Mouse (Mus musculus) liver, adult 2 months (tissue): ENCODE measurements at regions not wholly inside any gene's neighbourhood (a gene's known extent, or its start where the extent isn't known, plus 50 kb on each side); places are given as distances from the start of the nearest gene placed in this dataset.

Source experiments
- DNase-seq: peaks from one replicate; pipeline ENCODE4 v3.0.0-alpha.2; 2011; ENCODE audit warnings: low read depth, low spot score; ENCODE audit errors: extremely low read depth
- H3K27ac ChIP-seq: fragments of 200-500 bp; replicated peaks from 2 replicates; pipeline ENCODE4 v1.5.1; 2012; ENCODE audit warnings: low read depth, mild to moderate bottlenecking, control low read depth, inconsistent platforms, low read length; ENCODE audit not compliant: insufficient read depth
- H3K27me3 ChIP-seq: fragments of 200-500 bp; 2 replicates; pipeline ENCODE4 v1.6.1; 2012; ENCODE audit warnings: mild to moderate bottlenecking, moderate library complexity, low read length, inconsistent platforms; ENCODE audit not compliant: control insufficient read depth, insufficient read depth
- H3K36me3 ChIP-seq: fragments of 200-500 bp; 2 replicates; pipeline ENCODE4 v1.6.1; 2012; ENCODE audit warnings: low read length, inconsistent platforms; ENCODE audit not compliant: control insufficient read depth, insufficient read depth
- H3K4me1 ChIP-seq: fragments of 200-500 bp; 2 replicates; pipeline ENCODE4 v1.6.1; 2011; ENCODE audit warnings: low read length; ENCODE audit not compliant: control insufficient read depth, insufficient read depth
- H3K4me3 ChIP-seq: fragments of 200-500 bp; 2 replicates; pipeline ENCODE4 v1.5.1; 2011; ENCODE audit warnings: low read depth, mild to moderate bottlenecking, control low read depth, low read length, moderate library complexity; ENCODE audit not compliant: insufficient read depth
- H3K79me2 ChIP-seq: fragments of 200-500 bp; 2 replicates; pipeline ENCODE4 v1.6.1; 2012; ENCODE audit warnings: inconsistent platforms, mild to moderate bottlenecking, low read length, moderate library complexity; ENCODE audit not compliant: control insufficient read depth, insufficient read depth
- H3K9ac ChIP-seq: fragments of 200-500 bp; 2 replicates; pipeline ENCODE4 v1.6.1; 2012; ENCODE audit warnings: low read depth, mild to moderate bottlenecking, control low read depth, inconsistent platforms, low read length
- CTCF ChIP-seq: fragments of 200-500 bp; IDR thresholded peaks from 2 replicates; pipeline ENCODE4 v1.5.1; 2011; ENCODE audit warnings: low read depth, low read length, control low read depth
- POLR2A ChIP-seq: fragments of 200-500 bp; IDR thresholded peaks from 2 replicates; pipeline ENCODE4 v1.6.1; 2011; ENCODE audit warnings: low read length, control low read depth; ENCODE audit not compliant: insufficient read depth; ENCODE audit errors: extremely low read depth
- WGBS: fragments of 180-500 bp; shearing (Covaris S2); methylation state at CpG from one replicate; pipeline ENCODE4 v1.1.7; 2018; 5-methylcytosine and 5-hydroxymethylcytosine counted together

DNA sequence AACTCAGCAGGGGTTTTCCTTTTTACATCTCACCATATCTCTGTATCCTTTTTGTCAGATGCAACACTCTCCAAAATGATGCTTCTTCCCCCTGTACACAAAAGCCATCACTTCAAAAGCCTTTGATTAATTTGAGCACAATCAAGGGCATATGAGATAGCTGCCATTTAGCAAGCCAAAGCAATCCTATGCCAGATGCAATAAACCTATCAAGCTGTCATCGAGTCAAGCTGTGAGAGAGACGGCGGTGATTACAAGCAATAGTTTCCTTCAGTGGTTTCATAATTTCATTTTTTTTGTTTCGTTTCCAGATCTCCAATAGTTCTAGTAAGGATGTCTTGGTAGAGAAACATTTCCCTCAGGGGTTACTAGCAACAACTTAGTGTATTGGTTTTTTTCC lies 314.4 kb upstream of the Tenm3 start:
- Histone ChIP-seq H3K27me3 (no peaks in the 10 kb centered on the region), H3K4me1 (no peaks in the 10 kb centered on the region), H3K4me3 (no peak overlapping the region), H3K79me2 (no peaks in the 10 kb centered on the region), H3K27ac (no peak overlapping the region), H3K9ac (no peak overlapping the region), H3K36me3 (no peaks in the 10 kb centered on the region)
- TF ChIP-seq POLR2A (no peak), CTCF (no peak)
- no peak for DNase-seq
- WGBS, result 75% methylated on average over 4 of the region's 4 CpGs

DNA sequence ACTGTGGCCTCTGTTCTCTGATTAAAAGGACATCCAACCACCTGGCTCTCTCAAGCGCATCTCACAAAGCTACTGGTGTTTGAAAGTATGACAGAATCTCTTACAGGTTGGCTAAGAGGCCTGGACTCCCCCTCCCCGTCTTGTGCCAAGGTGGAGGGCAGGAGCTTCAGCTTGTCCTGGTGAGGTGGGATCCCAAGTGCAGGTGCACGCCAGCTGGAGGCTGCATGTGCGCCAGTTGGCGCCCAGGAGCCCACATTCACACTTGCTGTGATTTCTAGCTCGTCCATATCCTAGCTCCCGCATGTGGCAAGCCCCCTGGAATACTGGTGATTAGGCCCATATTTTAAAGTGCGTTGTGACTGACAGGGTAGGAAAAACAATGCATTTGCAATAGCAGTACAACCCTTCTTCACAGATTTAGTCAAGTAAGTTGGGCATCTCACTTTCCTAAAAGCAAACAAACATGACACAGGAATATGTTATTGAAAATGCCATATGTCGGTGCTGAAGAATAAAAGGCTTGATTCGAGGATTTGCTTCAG lies 292.8 kb upstream of the Tenm3 start:
- Histone ChIP-seq H3K4me1 (no peaks in the 10 kb centered on the region), H3K4me3 (no peak overlapping the region), H3K27me3 (no peaks in the 10 kb centered on the region), H3K36me3 (no peaks in the 10 kb centered on the region), H3K9ac (no peak overlapping the region), H3K79me2 (no peaks in the 10 kb centered on the region), H3K27ac (no peak overlapping the region)
- 85% methylated on average over 10 of the region's 10 CpGs for WGBS
- DNase-seq, result no peak
- TF ChIP-seq POLR2A, result no peak
- TF ChIP-seq CTCF, result no peak

GRCm38 (mm10) chr8:49109095-49109494 lies 265.3 kb upstream of the Tenm3 start:
- H3K27ac ChIP-seq, result no peak overlapping the region

DNA sequence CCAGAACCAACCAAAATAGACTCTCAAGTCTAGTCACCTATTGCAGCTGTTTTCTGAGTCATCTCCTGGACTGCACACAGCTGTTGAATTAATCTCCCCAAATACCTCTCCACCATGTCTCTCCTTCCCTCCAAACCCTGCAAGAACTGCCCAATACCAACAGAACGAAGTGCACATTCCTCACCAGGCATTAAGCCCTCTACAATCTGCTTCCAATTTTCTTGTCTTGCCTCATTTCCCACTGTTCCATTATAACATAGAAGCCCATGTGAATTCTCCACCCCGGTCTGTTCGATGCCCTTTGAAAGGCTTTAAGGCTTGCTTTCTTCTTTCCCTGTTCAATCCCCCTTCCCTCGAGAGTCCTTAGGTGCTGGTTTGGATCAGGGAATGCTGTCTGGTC lies 264.9 kb upstream of the Tenm3 start:
- no peak for DNase-seq
- H3K4me1 ChIP-seq, result no peaks in the 10 kb centered on the region
- no peaks in the 10 kb centered on the region for H3K79me2 ChIP-seq
- H3K27me3 ChIP-seq, result no peaks in the 10 kb centered on the region
- WGBS, result 82% methylated on average over 4 of the region's 4 CpGs
- H3K36me3 ChIP-seq, result no peaks in the 10 kb centered on the region
- no peak for TF ChIP-seq POLR2A
- no peak for TF ChIP-seq CTCF
- H3K27ac ChIP-seq, result no peak overlapping the region
- no peak overlapping the region for H3K9ac ChIP-seq
- no peak overlapping the region for H3K4me3 ChIP-seq

More at GRCm38 (mm10) chr8:49109095-49109494, 265.3 kb upstream of the Tenm3 start:
- Histone ChIP-seq H3K27me3 (no peaks in the 10 kb centered on the region), H3K36me3 (no peaks in the 10 kb centered on the region), H3K4me3 (no peak overlapping the region), H3K4me1 (no peaks in the 10 kb centered on the region), H3K79me2 (no peaks in the 10 kb centered on the region), H3K9ac (no peak overlapping the region)
- no peak for DNase-seq
- 61% methylated on average over 6 of the region's 6 CpGs for WGBS
- TF ChIP-seq CTCF, result no peak
- TF ChIP-seq POLR2A, result no peak

GRCm38 (mm10) chr8:49106531-49106930 lies 262.8 kb upstream of the Tenm3 start:
- no peak for DNase-seq
- TF ChIP-seq CTCF, result no peak
- TF ChIP-seq POLR2A, result no peak
- WGBS, result 75% methylated on average over 3 of the region's 3 CpGs

GRCm38 (mm10) chr8:49101156-49101555 lies 257.4 kb upstream of the Tenm3 start:
- no peaks in the 10 kb centered on the region; the same call in 1 of the 2 replicates for H3K27me3 ChIP-seq
- TF ChIP-seq CTCF (no peak), POLR2A (no peak)

More at GRCm38 (mm10) chr8:49106531-49106930, 262.8 kb upstream of the Tenm3 start:
- H3K79me2 ChIP-seq, result no peaks in the 10 kb centered on the region
- H3K4me1 ChIP-seq, result no peaks in the 10 kb centered on the region
- no peak overlapping the region for H3K9ac ChIP-seq
- no peak overlapping the region for H3K4me3 ChIP-seq
- H3K36me3 ChIP-seq, result no peaks in the 10 kb centered on the region
- no peak overlapping the region for H3K27ac ChIP-seq
- no peaks in the 10 kb centered on the region for H3K27me3 ChIP-seq

More at GRCm38 (mm10) chr8:49101156-49101555, 257.4 kb upstream of the Tenm3 start:
- no peak overlapping the region for H3K4me3 ChIP-seq
- 87% methylated on average over 7 of the region's 7 CpGs for WGBS
- no peak overlapping the region for H3K9ac ChIP-seq
- no peak overlapping the region for H3K27ac ChIP-seq
- no peaks in the 10 kb centered on the region for H3K79me2 ChIP-seq
- H3K36me3 ChIP-seq, result no peaks in the 10 kb centered on the region
- DNase-seq, result no peak
- no peaks in the 10 kb centered on the region for H3K4me1 ChIP-seq
